Mouse (Mus musculus): ENCODE results near the gene Hist1h2bj. TPM values are rescaled to one million over a fixed set of nuclear protein-coding genes. Genes with fewer than 3 reads are reported as not detected.
"Not testable (repeated sequence)": the region's sequence is repeated elsewhere in the genome, so short reads cannot be mapped to it uniquely, and the experiment has no call there.

The Hist1h2bj gene
- polyA plus RNA-seq, 1 experiment from 2014 or later, result 10.2 TPM

DNA sequence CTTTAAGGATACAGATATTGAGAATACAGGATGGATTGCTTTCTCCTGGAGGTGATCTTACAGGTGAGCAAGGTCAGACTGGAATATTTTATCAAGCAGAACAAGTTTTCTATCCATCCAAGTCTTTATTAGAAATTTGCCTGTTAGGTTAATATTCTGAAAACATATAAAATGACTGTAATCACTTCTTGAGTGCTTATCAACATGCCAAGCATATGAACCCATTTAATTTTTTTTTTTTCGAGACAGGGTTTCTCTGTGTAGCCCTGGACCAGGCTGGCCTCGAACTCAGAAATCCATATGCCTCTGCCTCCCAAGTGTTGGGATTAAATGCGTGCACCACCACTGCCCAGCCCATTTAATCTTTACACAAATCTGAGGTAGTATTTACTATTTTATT is 6.0 kb upstream of the Hist1h2bj start:
- Histone ChIP-seq H3K9ac (ENCODE audit: low read depth, low read length) (no peak overlapping the region), H3K36me3 (ENCODE audit: insufficient read depth, low read length) (no peaks in the 10 kb centered on the region), H3K27me3 (ENCODE audit: insufficient read depth, low read length) (no peaks in the 10 kb centered on the region), H3K27ac (no peak overlapping the region), H3K9me3 (replicated peaks; ENCODE audit: low read length) (no peaks in the 10 kb centered on the region), H3K4me1 (replicated peaks; ENCODE audit: insufficient read depth, low read length) (peaks cover 10% of the 10 kb centered on the region; the same call in 1 of the 2 replicates), H3K4me2 (ENCODE audit: low read length) (peak overlapping the region; percentile 64), H3K4me3 (replicated peaks; ENCODE audit: low read depth, low read length) (no peak overlapping the region)
- no peak for ATAC-seq (replicated peaks; ENCODE audit: low FRiP score, low read depth)
- 54% methylated on average over 3 of the region's 3 CpGs for WGBS
- no peak for DNase-seq (ENCODE audit: low spot score)
- TF ChIP-seq CTCF (IDR thresholded peaks at IDR 0.05; ENCODE audit: low read depth), result no peak

DNA sequence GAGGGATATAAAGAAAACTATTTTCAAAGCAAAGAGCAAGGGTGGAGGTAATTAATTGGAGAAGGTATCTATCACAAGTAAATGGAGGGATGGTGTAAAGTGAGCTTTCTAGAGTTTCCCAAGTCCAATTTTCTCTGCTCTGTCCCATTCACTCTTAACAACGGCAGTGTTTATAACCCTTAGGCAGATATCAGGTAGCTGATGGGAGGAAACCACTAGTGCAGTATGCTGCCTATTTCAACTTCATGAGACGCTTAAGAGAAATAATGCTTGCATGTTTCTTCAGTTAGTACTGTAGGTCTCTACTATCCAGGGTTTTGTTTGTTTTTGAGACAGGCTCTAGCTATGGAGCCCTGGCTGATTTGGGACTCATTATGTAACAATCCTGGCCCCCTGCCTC is 5.6 kb upstream of the Hist1h2bj start:
- DNase-seq (ENCODE audit: low spot score) (no peak), ATAC-seq (replicated peaks; ENCODE audit: low FRiP score, low read depth) (no peak)
- Histone ChIP-seq H3K9me3 (replicated peaks; ENCODE audit: low read length) (no peaks in the 10 kb centered on the region), H3K4me1 (replicated peaks; ENCODE audit: insufficient read depth, low read length) (peaks cover 12% of the 10 kb centered on the region; the same call in 1 of the 2 replicates), H3K27me3 (ENCODE audit: insufficient read depth, low read length) (no peaks in the 10 kb centered on the region), H3K4me2 (ENCODE audit: low read length) (no peak overlapping the region), H3K36me3 (ENCODE audit: insufficient read depth, low read length) (no peaks in the 10 kb centered on the region), H3K27ac (no peak overlapping the region), H3K4me3 (replicated peaks; ENCODE audit: low read depth, low read length) (no peak overlapping the region), H3K9ac (ENCODE audit: low read depth, low read length) (no peak overlapping the region)
- WGBS, result 42% methylated on average over 2 of the region's 2 CpGs
- no peak for TF ChIP-seq CTCF (IDR thresholded peaks at IDR 0.05; ENCODE audit: low read depth)

DNA sequence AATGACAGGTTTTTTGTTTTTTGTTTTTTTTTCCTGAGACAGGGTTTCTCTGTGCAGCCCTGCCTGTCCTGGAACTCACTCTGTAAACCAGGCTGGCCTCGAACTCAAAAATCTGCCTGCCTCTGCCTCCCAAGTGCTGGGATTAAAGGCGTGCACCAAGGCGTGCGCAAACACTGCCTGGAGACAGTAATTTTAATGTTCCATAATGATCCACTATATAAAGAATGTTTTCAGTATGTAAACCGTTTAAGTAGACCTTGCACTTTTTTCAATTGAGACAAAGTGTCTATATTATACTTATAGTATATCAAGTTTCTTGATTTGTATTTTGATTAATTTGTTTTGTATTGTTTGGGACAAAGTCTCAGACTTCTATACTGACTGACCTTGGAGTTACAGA is 3.6 kb upstream of the Hist1h2bj start:
- DNase-seq (ENCODE audit: low spot score), result no peak
- Histone ChIP-seq H3K4me1 (replicated peaks; ENCODE audit: insufficient read depth, low read length) (peaks cover 12% of the 10 kb centered on the region; the same call in 1 of the 2 replicates), H3K36me3 (ENCODE audit: insufficient read depth, low read length) (no peaks in the 10 kb centered on the region), H3K9me3 (replicated peaks; ENCODE audit: low read length) (no peaks in the 10 kb centered on the region), H3K4me3 (replicated peaks; ENCODE audit: low read depth, low read length) (no peak overlapping the region), H3K9ac (ENCODE audit: low read depth, low read length) (no peak overlapping the region), H3K4me2 (ENCODE audit: low read length) (no peak overlapping the region), H3K27me3 (ENCODE audit: insufficient read depth, low read length) (no peaks in the 10 kb centered on the region), H3K27ac (no peak overlapping the region)
- 73% methylated on average over 5 of the region's 5 CpGs for WGBS
- no peak for ATAC-seq (replicated peaks; ENCODE audit: low FRiP score, low read depth)
- TF ChIP-seq CTCF (IDR thresholded peaks at IDR 0.05; ENCODE audit: low read depth), result no peak

DNA sequence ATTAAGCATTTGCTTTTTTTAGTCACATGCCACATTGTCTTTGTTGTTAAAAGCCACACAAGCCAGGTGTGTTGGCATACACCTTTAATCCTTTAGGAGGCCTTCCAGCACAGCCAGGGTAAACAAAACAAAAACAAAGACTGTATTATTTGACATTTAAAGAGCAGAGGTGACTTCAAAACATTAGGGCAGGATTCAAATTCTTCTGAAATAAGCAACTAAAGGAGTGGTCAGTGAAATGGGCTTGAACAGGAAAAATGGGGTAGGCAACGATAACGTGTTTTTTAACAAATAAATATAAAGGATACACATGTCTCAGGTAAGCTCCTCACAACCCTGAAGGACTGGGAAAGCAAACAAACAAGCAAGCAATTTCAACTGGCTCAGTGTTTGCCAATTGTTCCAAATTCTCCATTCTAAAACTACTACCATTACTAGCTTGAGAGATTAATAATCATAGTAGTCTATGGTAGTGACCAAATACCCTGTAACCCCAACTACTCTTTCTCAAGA is 3.0 kb upstream of the Hist1h2bj start:
- Histone ChIP-seq H3K27me3 (ENCODE audit: insufficient read depth, low read length) (no peaks in the 10 kb centered on the region), H3K27ac (no peak overlapping the region), H3K4me2 (ENCODE audit: low read length) (peak overlapping the region; percentile 49), H3K4me3 (replicated peaks; ENCODE audit: low read depth, low read length) (peak overlapping the region; percentile 33; the same call in 1 of the 2 replicates), H3K9me3 (replicated peaks; ENCODE audit: low read length) (no peaks in the 10 kb centered on the region), H3K36me3 (ENCODE audit: insufficient read depth, low read length) (no peaks in the 10 kb centered on the region), H3K9ac (ENCODE audit: low read depth, low read length) (no peak overlapping the region), H3K4me1 (replicated peaks; ENCODE audit: insufficient read depth, low read length) (peaks cover 12% of the 10 kb centered on the region; the same call in 1 of the 2 replicates)
- whole genome bisulfite sequencing, result 8% methylated on average over 2 of the region's 2 CpGs
- DNase-seq (ENCODE audit: low spot score) (no peak), ATAC-seq (replicated peaks; ENCODE audit: low FRiP score, low read depth) (no peak)
- TF ChIP-seq CTCF (IDR thresholded peaks at IDR 0.05; ENCODE audit: low read depth), result no peak

DNA sequence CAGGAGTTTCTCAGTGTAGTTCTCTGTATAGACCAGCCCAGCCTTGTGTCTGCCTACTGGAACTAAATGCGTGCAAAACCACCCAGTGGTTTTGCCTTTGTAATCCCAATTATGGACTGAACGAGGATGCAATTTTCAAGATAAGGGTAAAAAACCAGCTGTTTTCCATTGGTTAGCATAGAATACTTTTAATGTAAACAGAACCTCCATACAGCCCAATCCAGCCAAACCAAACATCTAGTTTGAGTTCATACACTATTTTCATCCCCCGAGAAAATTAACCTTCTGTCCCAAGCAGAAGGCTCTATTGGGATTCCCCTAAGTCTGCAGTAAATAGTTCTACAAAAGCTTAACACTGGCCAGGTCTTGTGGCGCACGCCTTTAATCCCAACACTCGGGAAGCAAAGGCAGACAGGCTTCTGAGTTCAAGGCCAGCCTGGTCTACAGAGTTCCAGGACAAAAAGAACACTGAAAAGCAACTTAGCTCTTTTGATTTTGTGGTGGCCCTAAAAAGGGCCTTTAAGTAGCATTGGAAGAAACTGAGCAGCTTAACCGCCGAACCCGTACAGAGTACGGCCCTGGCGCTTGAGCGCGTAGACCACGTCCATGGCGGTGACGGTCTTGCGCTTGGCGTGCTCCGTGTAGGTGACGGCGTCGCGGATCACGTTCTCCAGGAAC is 2.4 kb upstream of the Hist1h2bj start:
- peak overlapping the region; percentile 87 for H3K27ac ChIP-seq
- DNase-seq (ENCODE audit: low spot score) (no peak), ATAC-seq (replicated peaks; ENCODE audit: low FRiP score, low read depth) (peak; percentile 5; the same call in 1 of the 2 replicates)
- H3K36me3 ChIP-seq (ENCODE audit: insufficient read depth, low read length), result no peaks in the 10 kb centered on the region
- peak overlapping the region; percentile 65 for H3K9ac ChIP-seq (ENCODE audit: low read depth, low read length)
- no peaks in the 10 kb centered on the region for H3K9me3 ChIP-seq (replicated peaks; ENCODE audit: low read length)
- peaks cover 12% of the 10 kb centered on the region; the same call in 1 of the 2 replicates for H3K4me1 ChIP-seq (replicated peaks; ENCODE audit: insufficient read depth, low read length)
- peak overlapping the region; percentile 49 for H3K4me2 ChIP-seq (ENCODE audit: low read length)
- WGBS, result under 1% methylated on average over 20 of the region's 24 CpGs
- H3K27me3 ChIP-seq (ENCODE audit: insufficient read depth, low read length), result no peaks in the 10 kb centered on the region
- no peak for TF ChIP-seq CTCF (IDR thresholded peaks at IDR 0.05; ENCODE audit: low read depth)
- peak overlapping the region; percentile 33 for H3K4me3 ChIP-seq (replicated peaks; ENCODE audit: low read depth, low read length)

DNA sequence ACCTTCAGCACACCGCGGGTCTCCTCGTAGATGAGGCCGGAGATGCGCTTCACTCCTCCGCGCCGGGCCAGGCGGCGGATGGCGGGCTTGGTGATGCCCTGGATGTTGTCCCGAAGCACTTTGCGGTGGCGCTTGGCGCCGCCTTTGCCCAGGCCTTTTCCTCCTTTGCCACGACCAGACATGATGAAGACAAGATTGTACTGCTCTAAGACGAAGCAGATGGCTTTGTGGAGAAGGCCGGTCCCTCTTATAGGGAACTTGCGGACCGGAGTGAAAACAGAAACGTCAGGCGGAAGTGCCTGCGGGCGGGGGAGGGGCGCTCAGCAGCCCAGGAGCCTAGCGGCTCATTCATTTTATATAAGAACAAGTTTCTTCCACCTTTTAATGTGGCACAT is 1.9 kb upstream of the Hist1h2bj start, which contains the start of gene Hist1h4i:
TSS of gene Hist1h4i (minus strand) at position 221 of the 395 bp plus-strand sequence.
- not testable (repeated sequence) for H3K27me3 ChIP-seq (ENCODE audit: insufficient read depth, low read length); H3K36me3 ChIP-seq (ENCODE audit: insufficient read depth, low read length); H3K9me3 ChIP-seq (replicated peaks; ENCODE audit: low read length)
- DNase-seq (ENCODE audit: low spot score) (peak; percentile 93), ATAC-seq (replicated peaks; ENCODE audit: low FRiP score, low read depth) (peak; percentile 64)
- H3K4me2 ChIP-seq (ENCODE audit: low read length), result peak within 1 kb of the TSS; percentile 49
- H3K27ac ChIP-seq, result peak within 1 kb of the TSS; percentile 87
- H3K9ac ChIP-seq (ENCODE audit: low read depth, low read length), result peak within 1 kb of the TSS; percentile 65
- under 1% methylated on average over 22 of the region's 27 CpGs for WGBS
- H3K4me3 ChIP-seq (replicated peaks; ENCODE audit: low read depth, low read length), result peak within 1 kb of the TSS; percentile 33
- H3K4me1 ChIP-seq (replicated peaks; ENCODE audit: insufficient read depth, low read length), result peaks cover 11% of the 10 kb centered on the region; the same call in 1 of the 2 replicates

Measured in kidney, postnatal 0 days (tissue).